ENCODE assay signal across 14 mouse cellular contexts in the genomic region with DNA sequence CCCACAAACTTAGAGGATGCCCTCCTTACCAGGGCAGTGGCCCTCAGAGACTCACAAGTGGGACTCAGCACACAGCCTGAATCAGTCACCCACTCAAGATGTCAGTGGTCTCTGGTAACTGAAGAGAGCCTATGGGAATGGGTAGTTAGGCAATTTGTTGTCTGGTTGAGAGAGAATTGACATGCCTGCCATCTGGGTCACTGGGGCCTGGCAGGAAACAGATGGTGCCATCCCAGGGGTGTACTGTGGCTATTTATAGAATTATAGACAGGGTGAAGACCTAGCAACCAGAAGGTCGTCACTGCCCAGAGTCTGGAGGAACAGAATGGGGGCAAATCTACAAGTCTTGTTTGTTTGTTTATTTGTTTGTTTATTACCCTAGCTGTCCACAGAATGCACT. TPM values are rescaled to one million over a fixed set of nuclear protein-coding genes. Genes with fewer than 3 reads are reported as not detected.
DNase-seq lines count a peak whose midpoint lies in the region; ATAC-seq and TF ChIP-seq lines count a peak whose summit lies in the region.
"Had no signal": no experiment of that assay in that cellular context is flagged by ENCODE, and none has a peak within 500 bp of the region (broad histone marks: within the 10 kb centered on the region; RNA-seq: fewer than 3 reads in every experiment).

No protein-coding gene starts in this region.

- H3K27ac ChIP-seq in hindbrain, embryonic 12.5 days: no peak overlapping the region
- no peak overlapping the region for H3K27ac ChIP-seq in hindbrain, embryonic 16.5 days (ENCODE audit: low read depth, low read length)
- H3K27ac ChIP-seq in CH12.LX (ENCODE audit: insufficient read depth, low read depth): no peak overlapping the region
- H3K27ac ChIP-seq in bone marrow, adult 2 months (ENCODE audit: control insufficient read depth, insufficient read depth, low read depth, low read length, poor library complexity): peak overlapping the region; percentile 79
- H3K27ac ChIP-seq: liver, embryonic 12.5 days; midbrain, embryonic 13.5 days; neural tube, embryonic 15.5 days had no signal

- H3K9me3 ChIP-seq in hindbrain, embryonic 12.5 days (replicated peaks): no peaks in the 10 kb centered on the region
- no peaks in the 10 kb centered on the region for H3K9me3 ChIP-seq in hindbrain, embryonic 16.5 days (ENCODE audit: control insufficient read depth, low read length)
- no peaks in the 10 kb centered on the region for H3K9me3 ChIP-seq in CH12.LX (replicated peaks; ENCODE audit: low read length)
- H3K9me3 ChIP-seq: liver, embryonic 12.5 days; midbrain, embryonic 13.5 days; neural tube, embryonic 15.5 days had no signal

- H3K4me1 ChIP-seq in hindbrain, embryonic 12.5 days: peaks cover 13% of the 10 kb centered on the region
- H3K4me1 ChIP-seq in hindbrain, embryonic 16.5 days (ENCODE audit: control insufficient read depth, insufficient read depth, low read depth, low read length): peaks cover 11% of the 10 kb centered on the region
- H3K4me1 ChIP-seq in CH12.LX (ENCODE audit: control insufficient read depth in 1 of 2, insufficient read depth in 2 of 2): peaks cover 0 to 15% of the 10 kb centered on the region in 2 experiments; a peak in 2 of 4 replicates
- no peaks in the 10 kb centered on the region; the same call in 1 of the 2 replicates for H3K4me1 ChIP-seq in bone marrow, adult 2 months (ENCODE audit: control insufficient read depth, insufficient read depth, low read length)

- no peaks in the 10 kb centered on the region for H3K79me2 ChIP-seq in CH12.LX (replicated peaks; ENCODE audit: control insufficient read depth, extremely low read depth, insufficient read depth, poor library complexity, severe bottlenecking)

- TF ChIP-seq EP300 in CH12.LX (IDR thresholded peaks at IDR 0.05; ENCODE audit: low read length): no peak

- dilution Hi-C loops in CH12.LX (cut with MboI; ENCODE audit: extremely low pct_ligation_motif_present, extremely low pct_unique_long_range_greater_than_20kb, low sequenced_read_pairs): no loop called here

- no peak overlapping the region for H3K9ac ChIP-seq in hindbrain, embryonic 12.5 days
- no peak overlapping the region for H3K9ac ChIP-seq in hindbrain, embryonic 16.5 days (ENCODE audit: low read depth, low read length)
- H3K9ac ChIP-seq in CH12.LX (ENCODE audit: insufficient read depth, low read depth): no peak overlapping the region
- H3K9ac ChIP-seq: liver, embryonic 12.5 days; midbrain, embryonic 13.5 days; neural tube, embryonic 15.5 days had no signal

- H3K4me2 ChIP-seq in hindbrain, embryonic 12.5 days (replicated peaks): no peak overlapping the region
- H3K4me2 ChIP-seq in hindbrain, embryonic 16.5 days (ENCODE audit: low read length): no peak overlapping the region
- H3K4me2 ChIP-seq in CH12.LX (ENCODE audit: insufficient read depth, low read depth, poor library complexity, severe bottlenecking): no peak overlapping the region
- H3K4me2 ChIP-seq: liver, embryonic 12.5 days; midbrain, embryonic 13.5 days; neural tube, embryonic 15.5 days had no signal

- TF ChIP-seq RAD21 in CH12.LX (IDR thresholded peaks at IDR 0.05; ENCODE audit: low read depth, low read length): no peak

- no peak for TF ChIP-seq POLR2A in CH12.LX (IDR thresholded peaks at IDR 0.05; ENCODE audit: low read depth, low read length)
- no peak for TF ChIP-seq POLR2A in bone marrow, adult 2 months (IDR thresholded peaks at IDR 0.05; ENCODE audit: borderline replicate concordance, control insufficient read depth, low read depth, low read length)

- peak; percentile 21 for DNase-seq in CH12.LX (ENCODE audit: extremely low read depth)
- no peak for DNase-seq in urinary bladder, postnatal 14 days (ENCODE audit: low spot score)
- DNase-seq in kidney, postnatal 14 days: no peak
- DNase-seq: heart, postnatal 4 days; kidney, adult 2 months; lung, postnatal 10 days; right cerebral cortex, postnatal 25 days had no signal

- H3K36me3 ChIP-seq in hindbrain, embryonic 12.5 days: no peaks in the 10 kb centered on the region
- no peaks in the 10 kb centered on the region for H3K36me3 ChIP-seq in hindbrain, embryonic 16.5 days (ENCODE audit: control insufficient read depth, insufficient read depth, low read length)
- no peaks in the 10 kb centered on the region for H3K36me3 ChIP-seq in CH12.LX (replicated peaks in 1 of 2; ENCODE audit: control insufficient read depth in 1 of 2, insufficient read depth in 1 of 2, low read length in 1 of 2)
- H3K36me3 ChIP-seq: liver, embryonic 12.5 days; midbrain, embryonic 13.5 days; neural tube, embryonic 15.5 days had no signal

- H3K27me3 ChIP-seq in hindbrain, embryonic 12.5 days: no peaks in the 10 kb centered on the region
- no peaks in the 10 kb centered on the region for H3K27me3 ChIP-seq in hindbrain, embryonic 16.5 days (replicated peaks; ENCODE audit: control insufficient read depth, insufficient read depth, low read length)
- peaks cover 2% of the 10 kb centered on the region for H3K27me3 ChIP-seq in CH12.LX (replicated peaks)
- H3K27me3 ChIP-seq: midbrain, embryonic 13.5 days; neural tube, embryonic 15.5 days had no signal

- in situ Hi-C loops in CH12.LX (cut with MboI; ENCODE audit: low pct_ligation_motif_present, low pct_unique_long_range_greater_than_20kb, low sequenced_read_pairs): no loop called here

- no peak for TF ChIP-seq CTCF in CH12.LX (conservative IDR thresholded peaks at IDR 0.05 in 1 of 2, IDR thresholded peaks at IDR 0.05 in 1 of 2; ENCODE audit: low read depth in 2 of 2, low read length in 2 of 2)
- TF ChIP-seq CTCF in bone marrow, adult 2 months (IDR thresholded peaks at IDR 0.05; ENCODE audit: control insufficient read depth, insufficient read depth, low read length): no peak

- 26% methylated on average over 1 of the region's 1 CpGs for WGBS in hindbrain, embryonic 12.5 days
- WGBS in hindbrain, embryonic 16.5 days: 38% methylated on average over 1 of the region's 1 CpGs
- WGBS in bone marrow, adult 2 months: 3% methylated on average over 1 of the region's 1 CpGs

- no peak overlapping the region for H3K4me3 ChIP-seq in hindbrain, embryonic 12.5 days
- H3K4me3 ChIP-seq in hindbrain, embryonic 16.5 days (ENCODE audit: low read length): no peak overlapping the region
- H3K4me3 ChIP-seq in CH12.LX (replicated peaks in 1 of 3; ENCODE audit: low read depth in 2 of 3, low read length in 2 of 3, poor library complexity in 1 of 3): no peak overlapping the region
- H3K4me3 ChIP-seq in bone marrow, adult 2 months (replicated peaks; ENCODE audit: control insufficient read depth, low read depth, low read length): no peak overlapping the region
- H3K4me3 ChIP-seq: liver, embryonic 12.5 days; midbrain, embryonic 13.5 days; neural tube, embryonic 15.5 days had no signal

- ATAC-seq in hindbrain, embryonic 12.5 days (ENCODE audit: low FRiP score): peak; percentile 46; the same call in 1 of the 2 replicates
- ATAC-seq in hindbrain, embryonic 16.5 days: no peak
- peak; percentile 72 for ATAC-seq in granulocyte monocyte progenitor cell, adult 5-6 weeks (replicated peaks; ENCODE audit: poor library complexity, severe bottlenecking)
- ATAC-seq: liver, embryonic 12.5 days; midbrain, embryonic 13.5 days had no signal

TF ChIP-seq in CH12.LX, 34 proteins besides CTCF, POLR2A, EP300 and RAD21:
- TF ChIP-seq JUN (IDR thresholded peaks at IDR 0.05; ENCODE audit: insufficient read depth, low read depth, low read length) (no peak), MEF2A (IDR thresholded peaks at IDR 0.05; ENCODE audit: borderline replicate concordance, low read depth, low read length) (peak; percentile 37; the same call in 1 of the 2 replicates)

RNA-seq across cellular contexts. Expression of gene Gsg1l, which starts 54.8 kb away (rescaled TPM):
- 6.0 and 6.5 TPM in 2 replicates for polyA plus RNA-seq in hindbrain, embryonic 12.5 days (2016; fragmentation: Nextera tagmentation; extraction: Ambion mirVana)
- polyA plus RNA-seq in hindbrain, embryonic 16.5 days (2015; fragmentation: Nextera tagmentation; extraction: Ambion mirVana): 16.9 and 20.3 TPM in 2 replicates
- not detected in 2 replicates for total RNA-seq in CH12.LX (2012; rRNA removed)
- total RNA-seq in CH12.LX (2014; rRNA removed): not detected in 2 replicates
- not detected in 2 replicates for polyA plus RNA-seq in CH12.LX (2012; ENCODE audit: insufficient read length, low read depth)
- not detected in 2 replicates for polyA plus RNA-seq in bone marrow, adult 2 months (2011; ENCODE audit: insufficient read depth, insufficient read length, low replicate concordance, missing spikeins)
- not detected in 2 replicates for total RNA-seq in granulocyte monocyte progenitor cell, adult 5-6 weeks (2014; fragmentation: Nextera tagmentation)
- total RNA-seq in granulocyte monocyte progenitor cell, adult 5-6 weeks (2017): not detected in 2 replicates
- polyA plus RNA-seq: liver, embryonic 12.5 days had no signal
